ENCODE assay signal across 30 mouse cellular contexts in the genomic region with DNA sequence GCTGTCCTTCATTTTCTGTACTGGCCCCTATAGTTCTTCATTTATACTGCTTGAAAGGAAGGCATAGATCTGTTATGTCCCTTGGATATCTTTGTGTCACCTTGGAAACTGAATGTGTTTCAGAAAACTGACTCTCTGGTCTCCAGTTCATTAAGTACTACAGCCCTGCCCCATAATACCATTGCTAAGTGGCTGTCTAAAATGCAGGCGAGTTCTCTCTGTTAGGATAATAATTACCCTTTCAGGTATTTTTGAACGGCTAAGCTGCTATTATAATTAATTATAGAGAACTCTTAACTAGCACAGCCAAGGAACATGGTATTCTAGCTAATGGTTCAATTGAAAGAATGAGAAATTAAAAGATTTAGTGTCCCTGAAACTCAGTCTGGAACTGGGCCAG.
DNase-seq lines count a peak whose midpoint lies in the region; ATAC-seq lines count a peak whose summit lies in the region.
"Had no signal": no experiment of that assay in that cellular context is flagged by ENCODE, and none has a peak within 500 bp of the region (broad histone marks: within the 10 kb centered on the region; RNA-seq: fewer than 3 reads in every experiment).

No protein-coding gene starts in this region.

- no peak overlapping the region for H3K4me3 ChIP-seq in embryonic facial prominence, embryonic 14.5 days (ENCODE audit: low read depth, low read length)
- H3K4me3 ChIP-seq in embryonic facial prominence, embryonic 10.5 days, result no peak overlapping the region
- H3K4me3 ChIP-seq in forebrain, embryonic 14.5 days (ENCODE audit: low read depth, low read length), result no peak overlapping the region
- H3K4me3 ChIP-seq: gastrocnemius, adult 2 months; heart, adult 2 months; heart, embryonic 12.5 days; limb, embryonic 12.5 days; liver, embryonic 15.5 days; lung, embryonic 15.5 days; midbrain, embryonic 13.5 days; neural tube, embryonic 15.5 days; stomach, embryonic 15.5 days had no signal

- no peaks in the 10 kb centered on the region for H3K27me3 ChIP-seq in embryonic facial prominence, embryonic 14.5 days (replicated peaks; ENCODE audit: control insufficient read depth, insufficient read depth, low read length)
- H3K27me3 ChIP-seq in embryonic facial prominence, embryonic 10.5 days (replicated peaks; ENCODE audit: low read depth, poor library complexity, severe bottlenecking), result no peaks in the 10 kb centered on the region
- no peaks in the 10 kb centered on the region for H3K27me3 ChIP-seq in forebrain, embryonic 14.5 days (replicated peaks; ENCODE audit: control insufficient read depth, insufficient read depth, low read length)
- H3K27me3 ChIP-seq: heart, embryonic 12.5 days; limb, embryonic 12.5 days; liver, embryonic 15.5 days; lung, embryonic 15.5 days; midbrain, embryonic 13.5 days; neural tube, embryonic 15.5 days; Patski; stomach, embryonic 15.5 days had no signal

- no peaks in the 10 kb centered on the region for H3K36me3 ChIP-seq in embryonic facial prominence, embryonic 14.5 days (ENCODE audit: control insufficient read depth, insufficient read depth, low read length)
- no peaks in the 10 kb centered on the region for H3K36me3 ChIP-seq in embryonic facial prominence, embryonic 10.5 days (replicated peaks)
- no peaks in the 10 kb centered on the region for H3K36me3 ChIP-seq in forebrain, embryonic 14.5 days (ENCODE audit: control insufficient read depth, insufficient read depth, low read length)
- H3K36me3 ChIP-seq: G1E; heart, embryonic 12.5 days; limb, embryonic 12.5 days; liver, embryonic 15.5 days; lung, embryonic 15.5 days; midbrain, embryonic 13.5 days; neural tube, embryonic 15.5 days; stomach, embryonic 15.5 days had no signal

- H3K27ac ChIP-seq in embryonic facial prominence, embryonic 14.5 days (replicated peaks; ENCODE audit: low read depth, low read length), result no peak overlapping the region
- no peak overlapping the region for H3K27ac ChIP-seq in embryonic facial prominence, embryonic 10.5 days (replicated peaks)
- H3K27ac ChIP-seq in forebrain, embryonic 14.5 days (ENCODE audit: low read depth, low read length), result no peak overlapping the region
- H3K27ac ChIP-seq: gastrocnemius, adult 2 months; heart, adult 2 months; hindbrain, embryonic 14.5 days; limb, embryonic 12.5 days; liver, embryonic 15.5 days; lung, embryonic 15.5 days; midbrain, embryonic 13.5 days; neural tube, embryonic 15.5 days; stomach, embryonic 15.5 days had no signal

- no peak overlapping the region for H3K9ac ChIP-seq in embryonic facial prominence, embryonic 14.5 days (ENCODE audit: low read depth, low read length)
- no peak overlapping the region for H3K9ac ChIP-seq in forebrain, embryonic 14.5 days (ENCODE audit: low read length)
- H3K9ac ChIP-seq: heart, embryonic 12.5 days; hindbrain, embryonic 14.5 days; limb, embryonic 12.5 days; liver, embryonic 15.5 days; lung, embryonic 15.5 days; midbrain, embryonic 13.5 days; neural tube, embryonic 15.5 days; stomach, embryonic 15.5 days had no signal

- DNase-seq in embryonic facial prominence, embryonic 14.5 days (ENCODE audit: low spot score), result peak; percentile 6
- no peak for DNase-seq in embryonic facial prominence, embryonic 10.5 days (ENCODE audit: low spot score)
- DNase-seq in left cerebral cortex, adult 11 months (ENCODE audit: low spot score), result peak; percentile 7
- no peak for DNase-seq in left cerebral cortex, postnatal 10 days (ENCODE audit: extremely low spot score in 1 of 2, low spot score in 2 of 2)
- DNase-seq in forebrain, embryonic 14.5 days (ENCODE audit: low spot score), result peak; percentile 62
- peak; percentile 13 for DNase-seq in telencephalon, adult 2 months (ENCODE audit: low read depth, low spot score)
- DNase-seq in Muller cell, postnatal 12 days (ENCODE audit: inconsistent ontology term), result no peak
- DNase-seq in gastrocnemius, postnatal 25 days, result no peak
- DNase-seq: adrenal gland, postnatal 14 days; cerebellum, adult 2 months; cerebellum, postnatal 14 days; gastrocnemius, adult 2 months; heart, adult 2 months; heart, postnatal 4 days; kidney, adult 11 months; kidney, postnatal 10 days; layer of hippocampus, postnatal 36 days; right cerebral cortex, postnatal 25 days; thymus, postnatal 25 days had no signal

- WGBS in embryonic facial prominence, embryonic 14.5 days, result 73% methylated on average over 2 of the region's 2 CpGs
- WGBS in embryonic facial prominence, embryonic 10.5 days, result 63% methylated on average over 2 of the region's 2 CpGs
- 7% methylated on average over 2 of the region's 2 CpGs for WGBS in forebrain, embryonic 14.5 days

- no peaks in the 10 kb centered on the region for H3K9me3 ChIP-seq in embryonic facial prominence, embryonic 14.5 days (ENCODE audit: control insufficient read depth, low read length)
- no peaks in the 10 kb centered on the region for H3K9me3 ChIP-seq in embryonic facial prominence, embryonic 10.5 days
- no peaks in the 10 kb centered on the region for H3K9me3 ChIP-seq in forebrain, embryonic 14.5 days (replicated peaks; ENCODE audit: control insufficient read depth, low read length)
- H3K9me3 ChIP-seq: G1E; heart, embryonic 12.5 days; limb, embryonic 12.5 days; liver, embryonic 15.5 days; lung, embryonic 15.5 days; midbrain, embryonic 13.5 days; neural tube, embryonic 15.5 days; stomach, embryonic 15.5 days had no signal

- no peak for ATAC-seq in embryonic facial prominence, embryonic 14.5 days (ENCODE audit: low read depth)
- ATAC-seq in forebrain, embryonic 14.5 days, result peak; percentile 80; the same call in 1 of the 2 replicates
- ATAC-seq: inflammation-experienced regulatory T-cells, adult 6 months; midbrain, embryonic 13.5 days; Patski had no signal

- intact Hi-C loops in left cerebral cortex, postnatal 10 days (cut with DNase I), result no loop called here

- no peak overlapping the region for H3K4me2 ChIP-seq in embryonic facial prominence, embryonic 14.5 days (ENCODE audit: low read depth, low read length)
- no peak overlapping the region for H3K4me2 ChIP-seq in forebrain, embryonic 14.5 days (ENCODE audit: low read length)
- H3K4me2 ChIP-seq: heart, embryonic 12.5 days; hindbrain, embryonic 14.5 days; limb, embryonic 12.5 days; liver, embryonic 15.5 days; lung, embryonic 15.5 days; midbrain, embryonic 13.5 days; neural tube, embryonic 15.5 days; stomach, embryonic 15.5 days had no signal

- no peaks in the 10 kb centered on the region for H3K4me1 ChIP-seq in embryonic facial prominence, embryonic 14.5 days (ENCODE audit: control insufficient read depth, insufficient read depth, low read length)
- no peaks in the 10 kb centered on the region for H3K4me1 ChIP-seq in embryonic facial prominence, embryonic 10.5 days
- no peaks in the 10 kb centered on the region for H3K4me1 ChIP-seq in forebrain, embryonic 14.5 days (ENCODE audit: control insufficient read depth, insufficient read depth, low read length)
- H3K4me1 ChIP-seq: heart, embryonic 12.5 days; limb, embryonic 12.5 days; liver, embryonic 15.5 days; lung, embryonic 15.5 days; midbrain, embryonic 13.5 days; neural tube, embryonic 15.5 days; stomach, embryonic 15.5 days had no signal

Comparison
In these comparisons a context has a peak if more than half of its experiments do, and no peak if none do; other contexts are left out.
1. DNase-seq: peak in embryonic facial prominence, embryonic 14.5 days (single experiment), left cerebral cortex, adult 11 months (single experiment), forebrain, embryonic 14.5 days (single experiment) and telencephalon, adult 2 months (single experiment); none in embryonic facial prominence, embryonic 10.5 days (single experiment), left cerebral cortex, postnatal 10 days (0 of 2), Muller cell, postnatal 12 days (single experiment) and gastrocnemius, postnatal 25 days (single experiment).